Mouse (Mus musculus) erythroblast, embryonic 14.5 days (primary cell): ENCODE measurements around the gene Gm28048.

Experiments
- GATA1 ChIP-seq: IDR thresholded peaks from 2 replicates; pipeline ENCODE4 v1.6.1; 2012; ENCODE audit warnings: low read length, inconsistent platforms, mixed read lengths
- TAL1 ChIP-seq: IDR thresholded peaks from 3 replicates; pipeline ENCODE4 v1.6.1; 2012; ENCODE audit warnings: low read length, inconsistent platforms, mixed read lengths

GRCm38 (mm10) chr11:22821243-22821642 is 160.6 kb downstream of the Gm28048 start:
- TF ChIP-seq GATA1: no peak
- no peak for TF ChIP-seq TAL1
